Mouse (Mus musculus) megakaryocyte progenitor cell, adult 5-6 weeks (primary cell): Measurements from ENCODE around the gene Cyb561a3. TPM values are rescaled to one million over a fixed set of nuclear protein-coding genes. Genes with fewer than 3 reads are reported as not detected.

ENCODE experiments used
- total RNA-seq, 2 experiments: library from RNA; stranded (forward) in 1 of 2; stranded (reverse) in 1 of 2; fragments of 157-497, 149-512 nt in 1 of 2; fragments of 200-1000 nt in 1 of 2; gene quantifications; 2 replicates each; pipeline versions ENCODE4 v1.2.3 to v1.2.4; 2015 to 2017

Cyb561a3 gene
- total RNA-seq, 2 experiments from 2014 or later = 27.5 to 28.8 TPM

Other genes with a start within 250 kb of the Cyb561a3 start
- gene Syt7, start 188.1 kb upstream of the Cyb561a3 start, total RNA-seq (2015) = not detected in 2 replicates
- not detected in 2 replicates for gene Syt7, start 188.1 kb upstream of the Cyb561a3 start, total RNA-seq (2017)
- gene Lrrc10b, start 119.7 kb upstream of the Cyb561a3 start, total RNA-seq (2015) = not detected in 2 replicates
- gene Lrrc10b, start 119.7 kb upstream of the Cyb561a3 start, total RNA-seq (2017) = not detected in 2 replicates
- not detected in 2 replicates for gene Ppp1r32, start 94.2 kb upstream of the Cyb561a3 start, total RNA-seq (2015)
- 0.81 TPM in 1 of 2 replicates, not detected in the other for gene Ppp1r32, start 94.2 kb upstream of the Cyb561a3 start, total RNA-seq (2017)
- gene Cpsf7, start 51.9 kb upstream of the Cyb561a3 start, total RNA-seq (2015) = 53.8 and 60.5 TPM in 2 replicates
- 30.0 and 37.9 TPM in 2 replicates for gene Cpsf7, start 51.9 kb upstream of the Cyb561a3 start, total RNA-seq (2017)
- gene Sdhaf2, start 51.0 kb upstream of the Cyb561a3 start, total RNA-seq (2015) = 43.3 and 45.4 TPM in 2 replicates
- gene Sdhaf2, start 51.0 kb upstream of the Cyb561a3 start, total RNA-seq (2017) = 54.4 and 60.1 TPM in 2 replicates
- 42.9 and 50.8 TPM in 2 replicates for gene Tmem216, start 20.9 kb upstream of the Cyb561a3 start, total RNA-seq (2015)
- 25.3 and 28.7 TPM in 2 replicates for gene Tmem216, start 20.9 kb upstream of the Cyb561a3 start, total RNA-seq (2017)
- 37.8 and 38.7 TPM in 2 replicates for gene Tmem138, start 190 bp downstream of the Cyb561a3 start, total RNA-seq (2015)
- gene Tmem138, start 190 bp downstream of the Cyb561a3 start, total RNA-seq (2017) = 8.2 and 10.5 TPM in 2 replicates
- 102 and 114 TPM in 2 replicates for gene Ddb1, start 28.2 kb downstream of the Cyb561a3 start, total RNA-seq (2015)
- 343 and 424 TPM in 2 replicates for gene Ddb1, start 28.2 kb downstream of the Cyb561a3 start, total RNA-seq (2017)
- gene Tkfc, start 28.5 kb downstream of the Cyb561a3 start, total RNA-seq (2015) = 7.7 and 11.1 TPM in 2 replicates
- 5.5 and 5.9 TPM in 2 replicates for gene Tkfc, start 28.5 kb downstream of the Cyb561a3 start, total RNA-seq (2017)
- 0.10 TPM in 2 replicates for gene Vwce, start 57.0 kb downstream of the Cyb561a3 start, total RNA-seq (2015)
- 0.51 TPM in 1 of 2 replicates, not detected in the other for gene Vwce, start 57.0 kb downstream of the Cyb561a3 start, total RNA-seq (2017)
- gene Pga5, start 100.9 kb downstream of the Cyb561a3 start, total RNA-seq (2015) = not detected in 2 replicates
- gene Pga5, start 100.9 kb downstream of the Cyb561a3 start, total RNA-seq (2017) = not detected in 2 replicates
- gene Vps37c, start 111.6 kb downstream of the Cyb561a3 start, total RNA-seq (2015) = 17.6 and 21.0 TPM in 2 replicates
- gene Vps37c, start 111.6 kb downstream of the Cyb561a3 start, total RNA-seq (2017) = 14.7 and 15.2 TPM in 2 replicates
- gene Cd5, start 161.8 kb downstream of the Cyb561a3 start, total RNA-seq (2015) = 0.05 TPM in 1 of 2 replicates, not detected in the other
- 0.61 TPM in 1 of 2 replicates, not detected in the other for gene Cd5, start 161.8 kb downstream of the Cyb561a3 start, total RNA-seq (2017)